Mouse (Mus musculus): Measurements from ENCODE around the gene Cyp4f16.
"Not testable (repeated sequence)": the region's sequence is repeated elsewhere in the genome, so short reads cannot be mapped to it uniquely, and the experiment has no call there.

The Cyp4f16 gene

DNA sequence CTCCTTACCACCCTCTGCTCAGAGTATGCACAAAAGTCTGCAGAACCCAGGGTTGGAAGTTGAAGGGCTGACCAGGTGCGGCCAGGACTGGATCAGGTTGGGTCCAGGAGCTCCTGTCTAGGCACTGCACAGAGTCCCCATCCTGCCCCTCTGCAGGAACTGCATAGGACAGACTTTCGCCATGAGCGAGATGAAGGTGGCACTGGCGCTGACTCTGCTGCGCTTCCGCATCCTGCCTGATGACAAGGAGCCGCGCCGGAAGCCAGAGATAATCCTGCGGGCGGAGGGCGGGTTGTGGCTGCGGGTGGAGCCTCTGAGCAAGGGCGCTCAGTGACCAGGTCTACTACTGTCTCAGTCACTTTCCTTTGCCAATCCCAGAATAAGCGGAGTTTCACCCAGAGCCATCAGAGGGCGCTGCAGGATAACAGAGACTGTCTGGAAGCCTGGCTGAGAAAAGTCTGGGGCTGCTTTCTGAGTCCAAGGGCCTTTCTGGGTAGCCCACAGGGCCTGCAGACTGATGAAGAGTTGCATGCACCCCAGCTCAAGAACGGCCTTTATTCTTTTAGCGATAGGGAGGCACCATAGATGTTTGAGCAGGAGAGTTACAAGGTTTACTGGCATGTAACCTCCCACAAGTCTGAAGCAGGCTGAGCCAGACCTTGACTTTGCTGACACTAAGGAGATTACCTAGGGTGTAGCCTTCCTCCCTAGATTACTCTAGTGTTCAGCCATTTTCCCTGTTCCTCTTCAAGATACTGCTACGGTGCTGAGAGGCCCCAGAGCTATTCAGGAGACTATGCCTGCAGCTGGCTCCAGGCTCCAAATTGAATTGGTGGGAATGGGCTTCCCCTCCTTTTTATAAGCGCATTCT, 14.8 kb downstream of the Cyp4f16 start:
- peak; percentile 80 for DNase-seq (ENCODE audit: low spot score)

DNA sequence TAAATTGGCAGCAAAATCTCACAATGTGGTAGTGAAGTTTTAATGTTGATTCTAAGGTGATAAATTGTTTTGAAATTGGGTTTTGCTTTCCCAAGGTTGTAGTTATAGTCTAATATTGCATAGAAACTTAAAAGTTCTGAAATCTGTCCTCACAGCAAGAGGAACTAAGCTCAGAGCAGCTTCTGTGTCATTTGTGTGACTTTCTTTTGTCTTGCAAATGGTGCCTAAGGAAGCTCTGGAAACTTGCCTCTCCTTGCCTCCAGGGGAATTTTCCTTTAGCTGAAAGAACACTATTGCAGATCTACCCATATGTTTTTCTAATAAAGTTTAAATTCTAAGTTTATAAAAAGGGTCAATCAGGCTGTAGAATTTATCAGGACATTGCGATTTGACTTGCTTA, 16.7 kb downstream of the Cyp4f16 start:
- DNase-seq (ENCODE audit: low spot score) = not testable (repeated sequence)

DNA sequence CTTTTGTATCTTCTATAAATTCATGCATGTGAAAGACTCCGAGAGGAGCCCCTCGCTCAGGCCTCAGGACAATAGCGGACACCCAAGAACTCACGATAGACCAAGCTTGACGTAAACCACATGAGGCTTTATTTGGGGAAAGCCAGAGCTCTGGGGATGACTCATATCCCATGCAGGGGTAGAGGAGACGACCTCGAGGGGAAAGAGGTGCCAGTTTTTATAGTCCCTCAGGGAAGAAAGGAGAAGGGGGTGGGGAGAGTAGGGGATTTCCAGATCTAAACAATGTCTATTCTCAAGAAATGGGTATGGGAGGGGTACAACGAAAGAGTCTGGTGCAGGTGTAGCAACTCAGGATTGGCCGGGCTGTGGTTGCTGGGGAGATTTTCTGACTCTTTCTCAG, 18.0 kb downstream of the Cyp4f16 start:
- not testable (repeated sequence) for DNase-seq (ENCODE audit: low spot score)

DNA sequence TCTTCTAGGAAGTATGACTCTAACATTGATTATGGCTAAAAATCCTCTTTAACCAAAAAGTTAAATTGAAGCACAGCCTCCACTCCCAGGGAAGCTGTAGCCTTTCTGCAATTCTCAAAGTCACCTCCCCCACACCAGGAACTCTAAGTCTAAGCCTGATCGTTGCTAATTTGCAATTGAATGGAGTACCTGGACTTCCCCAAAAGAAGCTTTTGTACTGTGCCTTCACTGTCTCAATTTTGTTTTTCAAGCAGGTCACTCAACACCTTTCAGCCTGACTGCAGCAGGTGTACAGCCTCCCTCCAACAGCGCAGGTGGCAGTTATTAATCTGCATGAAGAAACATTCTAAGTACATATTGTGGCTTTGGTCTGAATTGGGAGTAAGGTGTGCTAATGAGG, 26.9 kb downstream of the Cyp4f16 start:
- not testable (repeated sequence) for DNase-seq (ENCODE audit: low spot score)

DNA sequence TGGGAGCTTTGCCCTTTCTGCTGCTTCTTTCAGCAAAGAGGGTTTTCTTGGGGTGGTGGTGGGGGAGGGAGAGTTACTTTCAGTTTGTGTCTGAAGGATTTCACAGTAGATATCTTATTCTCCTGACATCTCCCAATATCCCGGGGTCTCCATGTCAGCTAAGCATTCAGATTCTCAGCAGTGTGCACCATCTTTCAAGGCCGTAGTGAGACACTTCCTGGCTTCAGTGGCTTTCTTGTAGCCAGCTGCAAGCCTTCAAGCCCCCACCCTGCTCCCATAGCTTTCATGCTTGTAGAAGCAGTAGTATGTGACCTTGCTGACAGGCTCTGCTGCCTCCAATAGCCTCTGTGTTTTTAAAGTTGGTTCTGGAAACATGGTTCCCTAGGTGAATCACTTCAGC, 36.9 kb downstream of the Cyp4f16 start:
- not testable (repeated sequence) for DNase-seq (ENCODE audit: low spot score)

DNA sequence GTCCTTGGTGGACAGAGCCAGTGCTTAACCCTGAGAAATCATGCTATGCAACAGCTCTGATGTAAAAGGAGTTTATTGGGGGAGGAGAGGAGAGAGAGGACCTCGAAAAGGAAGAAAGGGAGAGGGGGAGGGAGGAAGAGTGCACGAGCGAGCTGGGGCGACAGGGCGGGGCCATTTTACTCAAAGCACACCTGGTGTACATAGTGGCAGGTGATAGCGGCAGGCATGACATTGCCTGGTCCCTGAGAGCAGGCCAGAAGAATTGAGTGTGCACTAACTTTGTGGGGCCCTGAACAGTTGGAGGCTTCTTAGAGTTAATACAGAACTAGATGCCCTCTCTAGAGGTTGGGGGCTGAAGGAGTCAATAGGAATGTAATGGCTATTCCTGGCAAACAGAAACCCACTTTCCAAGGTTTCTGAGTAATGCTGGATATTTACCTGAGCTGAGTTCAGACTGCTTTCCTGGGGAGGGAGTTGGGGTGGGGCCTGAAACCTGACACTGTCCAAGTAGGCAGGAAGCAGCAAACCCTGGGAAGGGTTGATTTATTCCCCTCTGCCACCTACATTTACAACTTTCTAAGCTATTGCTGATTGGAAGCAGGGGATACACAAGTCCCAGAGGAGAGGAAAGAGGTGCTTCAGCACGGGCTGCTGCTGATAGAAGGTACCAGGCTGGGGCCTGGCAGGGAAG, 41.3 kb downstream of the Cyp4f16 start:
- DNase-seq (ENCODE audit: low spot score) = no peak

DNA sequence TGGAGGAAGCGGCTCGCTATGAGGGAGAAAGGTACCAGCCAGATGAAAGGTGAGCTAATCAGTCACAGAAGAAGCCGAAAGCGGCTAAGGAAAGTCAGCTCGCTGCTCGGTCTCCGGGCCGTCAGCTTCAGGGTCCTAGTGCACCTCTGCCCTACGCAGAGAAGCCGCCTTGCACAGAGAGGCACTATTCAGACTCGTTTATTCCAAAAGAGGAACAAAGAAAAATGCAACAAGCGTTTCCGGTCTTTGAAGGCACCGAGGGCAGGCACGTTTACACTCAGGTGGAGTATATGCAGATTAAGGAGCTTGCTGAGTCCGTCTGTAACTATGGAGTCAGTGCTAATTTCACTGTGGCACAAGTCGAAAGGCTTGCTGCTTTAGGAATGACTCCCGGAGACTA, 60.1 kb downstream of the Cyp4f16 start:
- DNase-seq (ENCODE audit: low spot score) = no peak

Data from T-cell, adult 2 months (primary cell).